Mouse (Mus musculus) brain, embryonic 14.5 days (tissue): ENCODE results near the gene Gm42417.

ENCODE experiments used
- CTCF ChIP-seq: fragments of 200-500 bp; IDR thresholded peaks from 2 replicates; pipeline ENCODE4 v1.5.1; 2012; ENCODE audit warnings: inconsistent platforms, mild to moderate bottlenecking, moderate library complexity, borderline replicate concordance; ENCODE audit not compliant: insufficient read depth, insufficient read length; ENCODE audit errors: extremely low read depth
- POLR2A ChIP-seq: fragments of 200-500 bp; IDR thresholded peaks from 2 replicates; pipeline ENCODE4 v1.6.1; 2012; ENCODE audit warnings: mild to moderate bottlenecking, inconsistent platforms, borderline replicate concordance; ENCODE audit not compliant: poor library complexity, insufficient read depth, insufficient read length, severe bottlenecking; ENCODE audit errors: extremely low read depth

GRCm38 (mm10) chr1:36487111-36487510, 52.1 kb downstream of the Gm42417 start:
- TF ChIP-seq POLR2A (no peak), CTCF (no peak)
